Mouse (Mus musculus) kidney, postnatal 0 days (tissue): ENCODE results near the gene Nuak2. TPM values are rescaled to one million over a fixed set of nuclear protein-coding genes. Genes with fewer than 3 reads are reported as not detected.
A peak's percentile ranks its signal among the peaks of the same experiment; 100 is the strongest.

Experiments
- ATAC-seq: fragments of 200-750 bp; cut with Nextera tagmentation; replicated peaks from 2 replicates; pipeline ENCODE4 v1.8.0; 2017; ENCODE audit warnings: low read depth, moderate number of reproducible peaks, moderate TSS enrichment, moderate library complexity; ENCODE audit not compliant: low FRiP score
- DNase-seq: peaks from one replicate; pipeline ENCODE4 v3.0.0-alpha.2; 2016; ENCODE audit warnings: low spot score
- H3K27ac ChIP-seq: fragments of 300-500 bp; sonication (generic); 2 replicates; pipeline ENCODE4 v1.5.1; 2014; ENCODE audit warnings: mild to moderate bottlenecking
- H3K27me3 ChIP-seq: fragments of 300-500 bp; sonication (generic); 2 replicates; pipeline ENCODE4 v1.6.1; 2014; ENCODE audit warnings: low read length, mixed read lengths; ENCODE audit not compliant: insufficient read depth
- H3K36me3 ChIP-seq: fragments of 300-500 bp; sonication (generic); 2 replicates; pipeline ENCODE4 v1.6.1; 2014; ENCODE audit warnings: low read length, mixed read lengths; ENCODE audit not compliant: insufficient read depth
- H3K4me1 ChIP-seq: fragments of 300-500 bp; sonication (generic); replicated peaks from 2 replicates; pipeline ENCODE4 v1.6.1; 2014; ENCODE audit warnings: antibody characterized with exemption, low read length, mixed read lengths; ENCODE audit not compliant: insufficient read depth
- H3K4me2 ChIP-seq: fragments of 300-500 bp; sonication (generic); 2 replicates; pipeline ENCODE4 v1.6.1; 2014; ENCODE audit warnings: mild to moderate bottlenecking, low read length, moderate library complexity, mixed read lengths
- H3K4me3 ChIP-seq: fragments of 300-500 bp; sonication (generic); replicated peaks from 2 replicates; pipeline ENCODE4 v1.5.1; 2014; ENCODE audit warnings: low read depth, low read length
- H3K9ac ChIP-seq: fragments of 300-500 bp; sonication (generic); 2 replicates; pipeline ENCODE4 v1.6.1; 2014; ENCODE audit warnings: low read depth, low read length
- H3K9me3 ChIP-seq: fragments of 300-500 bp; sonication (generic); replicated peaks from 2 replicates; pipeline ENCODE4 v1.6.1; 2016; ENCODE audit warnings: low read length, inconsistent platforms, mixed read lengths
- CTCF ChIP-seq: IDR thresholded peaks from 2 replicates; pipeline ENCODE4 v1.5.1; 2016; ENCODE audit warnings: antibody characterized with exemption, low read depth, mild to moderate bottlenecking, moderate library complexity
- WGBS: fragments of 180-500 bp; shearing (Covaris S2); extraction: QIAGEN DNeasy Blood & Tissue Kit; methylation state at CpG from one replicate; pipeline ENCODE4 v1.1.7; 2014; 5-methylcytosine and 5-hydroxymethylcytosine counted together
- polyA plus RNA-seq: library from polyadenylated mRNA; unstranded; fragments of >200 nt; fragmentation: Nextera tagmentation; extraction: Ambion mirVana; gene quantifications from 2 replicates; pipeline ENCODE4 v1.2.1, GENCODE M21; 2015

Nuak2 gene
- polyA plus RNA-seq, 1 experiment from 2014 or later, result 8.7 TPM

- H3K4me3 ChIP-seq, result no peak overlapping the region
These were observed 35.1 kb downstream of the Nuak2 start for GRCm38 (mm10) chr1:132351058-132351457.

DNA sequence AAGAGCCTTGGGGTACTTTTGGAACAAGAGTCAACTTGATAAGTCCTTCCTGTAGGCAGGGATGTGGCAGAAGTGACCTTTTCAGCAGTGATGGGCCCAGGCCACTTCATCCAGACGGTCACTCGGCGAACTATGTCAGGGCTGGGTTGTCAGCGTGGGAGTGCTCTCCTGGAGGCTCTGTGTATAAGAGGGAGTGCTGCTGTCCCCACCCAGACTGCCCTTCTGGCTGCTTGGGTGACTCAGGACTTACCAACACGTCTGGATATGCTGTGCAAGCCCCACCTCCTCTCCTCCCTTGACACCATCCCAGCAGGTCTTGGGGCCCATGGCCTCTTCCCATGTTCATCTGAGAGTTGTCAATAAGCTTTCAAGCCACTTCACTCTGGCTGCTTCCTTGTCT lies 37.5 kb downstream of the Nuak2 start:
- Histone ChIP-seq H3K9ac (no peak overlapping the region), H3K27me3 (no peaks in the 10 kb centered on the region), H3K4me1 (peaks cover 6% of the 10 kb centered on the region; the same call in 1 of the 2 replicates), H3K4me3 (no peak overlapping the region), H3K9me3 (no peaks in the 10 kb centered on the region), H3K4me2 (no peak overlapping the region), H3K27ac (no peak overlapping the region), H3K36me3 (peaks cover under 1% of the 10 kb centered on the region; the same call in 1 of the 2 replicates)
- WGBS, result 30% methylated on average over 5 of the region's 5 CpGs
- TF ChIP-seq CTCF, result no peak
- peak; percentile 51 for DNase-seq
- ATAC-seq, result peak; percentile 41; the same call in 1 of the 2 replicates

More at GRCm38 (mm10) chr1:132351058-132351457, 35.1 kb downstream of the Nuak2 start:
- no peak overlapping the region for H3K4me2 ChIP-seq
- no peaks in the 10 kb centered on the region for H3K36me3 ChIP-seq
- H3K9me3 ChIP-seq, result no peaks in the 10 kb centered on the region
- H3K4me1 ChIP-seq, result peaks cover 10% of the 10 kb centered on the region; the same call in 1 of the 2 replicates
- no peak overlapping the region for H3K9ac ChIP-seq
- WGBS, result 95% methylated on average over 4 of the region's 4 CpGs
- DNase-seq, result no peak
- 0 out of 2 replicates have a peak, but pooled peaks have one; percentile 7 for TF ChIP-seq CTCF
- no peak for ATAC-seq
- H3K27me3 ChIP-seq, result no peaks in the 10 kb centered on the region
- no peak overlapping the region for H3K27ac ChIP-seq

- no peaks in the 10 kb centered on the region for H3K27me3 ChIP-seq
- peaks cover 7% of the 10 kb centered on the region; the same call in 1 of the 2 replicates for H3K36me3 ChIP-seq
- DNase-seq (no peak), ATAC-seq (no peak)
- peaks cover 6% of the 10 kb centered on the region; the same call in 1 of the 2 replicates for H3K4me1 ChIP-seq
- H3K9ac ChIP-seq, result no peak overlapping the region
- no peaks in the 10 kb centered on the region for H3K9me3 ChIP-seq
- H3K4me3 ChIP-seq, result no peak overlapping the region
- no peak overlapping the region for H3K4me2 ChIP-seq
- H3K27ac ChIP-seq, result no peak overlapping the region
- TF ChIP-seq CTCF, result no peak
- WGBS, result 72% methylated on average over 9 of the region's 9 CpGs
These were observed 38.3 kb downstream of the Nuak2 start for GRCm38 (mm10) chr1:132354234-132354633.

- DNase-seq, result no peak
- H3K4me1 ChIP-seq, result peaks cover 6% of the 10 kb centered on the region; the same call in 1 of the 2 replicates
- H3K9me3 ChIP-seq, result no peaks in the 10 kb centered on the region
- peak; percentile 18; the same call in 1 of the 2 replicates for TF ChIP-seq CTCF
- H3K27ac ChIP-seq, result peak overlapping the region; percentile 60; the same call in 1 of the 2 replicates
- no peak overlapping the region for H3K4me3 ChIP-seq
- H3K4me2 ChIP-seq, result no peak overlapping the region
- WGBS, result 38% methylated on average over 6 of the region's 6 CpGs
- H3K36me3 ChIP-seq, result peaks cover 14% of the 10 kb centered on the region
- no peak overlapping the region for H3K9ac ChIP-seq
- 0 out of 2 replicates have a peak, but pooled peaks have one; percentile 21 for ATAC-seq
- no peaks in the 10 kb centered on the region for H3K27me3 ChIP-seq
These were observed 39.3 kb downstream of the Nuak2 start for GRCm38 (mm10) chr1:132355162-132355601.

GRCm38 (mm10) chr1:132355841-132356242 lies 39.9 kb downstream of the Nuak2 start:
- TF ChIP-seq CTCF, result peak; percentile 99
- DNase-seq (peak; percentile 93), ATAC-seq (0 out of 2 replicates have a peak, but pooled peaks have one; percentile 37)
- peak overlapping the region; percentile 60; the same call in 1 of the 2 replicates for H3K27ac ChIP-seq
- H3K4me3 ChIP-seq, result no peak overlapping the region
- H3K36me3 ChIP-seq, result peaks cover 20% of the 10 kb centered on the region
- no peaks in the 10 kb centered on the region for H3K9me3 ChIP-seq
- no peaks in the 10 kb centered on the region for H3K27me3 ChIP-seq
- H3K4me2 ChIP-seq, result no peak overlapping the region
- H3K4me1 ChIP-seq, result peaks cover 6% of the 10 kb centered on the region; the same call in 1 of the 2 replicates
- WGBS, result 0% methylated on average over 3 of the region's 3 CpGs
- no peak overlapping the region for H3K9ac ChIP-seq

DNA sequence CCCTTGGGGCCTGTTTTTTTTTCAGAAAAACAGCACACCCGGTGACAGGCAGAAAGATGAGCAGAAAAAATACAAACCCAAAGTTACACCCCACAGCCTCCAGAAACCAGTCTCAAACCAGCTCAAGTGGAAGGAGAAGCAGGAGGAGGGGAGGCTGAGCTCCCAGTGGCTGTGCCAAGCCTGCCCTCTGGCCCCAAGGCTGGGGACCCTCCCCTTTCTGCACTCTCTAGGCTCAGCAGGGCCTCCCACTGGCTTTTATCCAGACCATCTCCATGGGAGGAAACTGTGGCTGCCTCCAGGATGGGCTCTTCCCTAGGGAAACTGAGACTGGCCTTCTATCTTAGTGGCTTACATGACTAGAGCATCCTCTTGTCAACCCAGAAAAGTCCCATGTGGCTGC lies 40.9 kb downstream of the Nuak2 start:
- Histone ChIP-seq H3K9me3 (no peaks in the 10 kb centered on the region), H3K36me3 (peaks cover 23% of the 10 kb centered on the region), H3K4me3 (no peak overlapping the region), H3K27ac (no peak overlapping the region), H3K4me2 (no peak overlapping the region), H3K4me1 (peaks cover 6% of the 10 kb centered on the region; the same call in 1 of the 2 replicates), H3K27me3 (no peaks in the 10 kb centered on the region), H3K9ac (no peak overlapping the region)
- DNase-seq, result no peak
- no peak for ATAC-seq
- TF ChIP-seq CTCF, result no peak
- 44% methylated on average over 1 of the region's 1 CpGs for WGBS

DNA sequence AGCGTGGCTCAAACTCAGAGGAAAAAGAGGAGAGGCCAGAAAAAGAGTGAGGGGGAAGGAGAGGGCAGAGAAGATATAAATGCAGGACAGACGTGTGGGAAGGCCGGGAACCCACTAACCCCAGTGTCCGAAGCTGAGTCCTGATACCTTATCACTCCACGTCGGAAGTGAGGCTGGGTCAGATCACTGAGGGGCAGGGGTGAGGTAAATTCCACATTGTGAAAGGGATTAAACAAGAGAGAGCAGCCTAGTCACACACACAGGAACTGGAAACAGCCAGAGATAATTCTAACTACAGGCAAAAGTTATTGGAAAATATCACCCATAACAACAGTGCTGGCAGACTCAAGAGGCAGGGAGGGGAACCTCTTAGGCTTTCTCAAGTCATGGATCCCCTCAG lies 46.0 kb downstream of the Nuak2 start:
- DNase-seq (no peak), ATAC-seq (no peak)
- no peaks in the 10 kb centered on the region for H3K4me1 ChIP-seq
- TF ChIP-seq CTCF, result no peak
- H3K27ac ChIP-seq, result no peak overlapping the region
- no peak overlapping the region for H3K4me3 ChIP-seq
- peaks cover 27% of the 10 kb centered on the region for H3K36me3 ChIP-seq
- WGBS, result 66% methylated on average over 6 of the region's 6 CpGs
- no peaks in the 10 kb centered on the region for H3K27me3 ChIP-seq
- no peak overlapping the region for H3K4me2 ChIP-seq
- no peaks in the 10 kb centered on the region for H3K9me3 ChIP-seq
- no peak overlapping the region for H3K9ac ChIP-seq
